Mouse (Mus musculus) myocyte (in vitro differentiated cells): ENCODE measurements around the gene Ccdc190. TPM values are rescaled to one million over a fixed set of nuclear protein-coding genes. Genes with fewer than 3 reads are reported as not detected.

Experiments
- H3K27me3 ChIP-seq: one replicate; pipeline ENCODE4 v1.6.1; 2011; ENCODE audit not compliant: control insufficient read depth, insufficient read depth, insufficient read length
- H3K36me3 ChIP-seq: one replicate; pipeline ENCODE4 v1.6.1; 2011; ENCODE audit not compliant: control insufficient read depth, insufficient read depth
- H3K4me2 ChIP-seq: one replicate; pipeline ENCODE4 v1.6.1; 2011; ENCODE audit warnings: low read depth, control low read depth
- H3K4me3 ChIP-seq: one replicate; pipeline ENCODE4 v1.5.1; 2011; ENCODE audit warnings: mild to moderate bottlenecking, control low read depth, moderate library complexity
- H3K79me2 ChIP-seq: one replicate; pipeline ENCODE4 v1.6.1; 2011; ENCODE audit not compliant: control insufficient read depth, insufficient read depth
- H3ac ChIP-seq: one replicate; pipeline ENCODE4 v1.6.1; 2011; ENCODE audit not compliant: control insufficient read depth, insufficient read length
- CEBPB ChIP-seq: IDR thresholded peaks from 2 replicates; pipeline ENCODE4 v1.6.1; 2011; ENCODE audit warnings: mild to moderate bottlenecking, moderate library complexity; ENCODE audit not compliant: poor library complexity, insufficient read depth, severe bottlenecking
- E2F4 ChIP-seq: IDR thresholded peaks from one replicate; pipeline ENCODE4 v1.6.1; 2011; ENCODE audit warnings: mild to moderate bottlenecking, control low read depth, moderate library complexity; ENCODE audit not compliant: insufficient read depth
- MYOD1 ChIP-seq, 3 experiments: IDR thresholded peaks; one replicate each; pipeline ENCODE4 v1.6.1; 2011; ENCODE audit warnings: control low read depth in 2 of 3, low read depth in 2 of 3, mild to moderate bottlenecking in 2 of 3, moderate library complexity in 1 of 3; ENCODE audit not compliant: insufficient read length in 2 of 3, control insufficient read depth in 1 of 3
- MYOG ChIP-seq, 3 experiments: IDR thresholded peaks; one replicate each; pipeline ENCODE4 v1.6.1; 2011; ENCODE audit warnings: control low read depth in 2 of 3, low read depth in 2 of 3, mild to moderate bottlenecking in 2 of 3; ENCODE audit not compliant: insufficient read length in 2 of 3, control insufficient read depth in 1 of 3, insufficient read depth in 1 of 3
- POLR2A ChIP-seq: IDR thresholded peaks from one replicate; pipeline ENCODE4 v1.6.1; 2011; ENCODE audit warnings: low read depth, mild to moderate bottlenecking, control low read depth, moderate library complexity; ENCODE audit not compliant: insufficient read length
- POLR2AphosphoS2 ChIP-seq: IDR thresholded peaks from one replicate; pipeline ENCODE4 v1.6.1; 2011; ENCODE audit warnings: low read depth, control low read depth; ENCODE audit not compliant: insufficient read length
- REST ChIP-seq: IDR thresholded peaks from one replicate; pipeline ENCODE4 v1.6.1; 2011; ENCODE audit warnings: mild to moderate bottlenecking, control low read depth, moderate library complexity; ENCODE audit not compliant: insufficient read depth, insufficient read length
- SRF ChIP-seq: IDR thresholded peaks from one replicate; pipeline ENCODE4 v1.6.1; 2011; ENCODE audit warnings: low read depth; ENCODE audit not compliant: control insufficient read depth, insufficient read length
- TCF12 ChIP-seq: IDR thresholded peaks from one replicate; pipeline ENCODE4 v1.6.1; 2011; ENCODE audit warnings: mild to moderate bottlenecking, control low read depth; ENCODE audit not compliant: poor library complexity, insufficient read depth, severe bottlenecking
- TCF3 ChIP-seq: IDR thresholded peaks from one replicate; pipeline ENCODE4 v1.6.1; 2011; ENCODE audit warnings: low read depth, control low read depth; ENCODE audit not compliant: insufficient read length
- USF1 ChIP-seq: IDR thresholded peaks from one replicate; pipeline ENCODE4 v1.6.1; 2011; ENCODE audit warnings: low read depth, mild to moderate bottlenecking, control low read depth, moderate library complexity
- polyA plus RNA-seq: library from polyadenylated mRNA; unstranded; fragments of >200 nt; fragmentation: generic; extraction: Trizol; gene quantifications from one replicate; pipeline ENCODE4 v1.2.1, GENCODE M21; 2012; ENCODE audit warnings: missing spikeins

The Ccdc190 gene
- polyA plus RNA-seq, 1 experiment, result not detected

GRCm38 (mm10) chr1:169917115-169917796 is 11.2 kb upstream of the Ccdc190 start:
- Histone ChIP-seq H3ac (no peak overlapping the region), H3K4me3 (no peak overlapping the region), H3K79me2 (no peaks in the 10 kb centered on the region), H3K4me2 (no peak overlapping the region), H3K27me3 (no peaks in the 10 kb centered on the region), H3K36me3 (no peaks in the 10 kb centered on the region)
- TF ChIP-seq CEBPB, result no peak
- no peak for TF ChIP-seq REST
- TF ChIP-seq POLR2A, result no peak
- no peak for TF ChIP-seq SRF
- no peak for TF ChIP-seq TCF3
- no peak for TF ChIP-seq USF1
- no peak for TF ChIP-seq MYOD1 (IDR thresholded peaks at IDR 0.05; ENCODE audit: control insufficient read depth in 1 of 3, insufficient read length in 2 of 3, low read depth in 2 of 3)
- TF ChIP-seq MYOG (IDR thresholded peaks at IDR 0.05; ENCODE audit: control insufficient read depth in 1 of 3, insufficient read depth in 1 of 3, insufficient read length in 2 of 3, low read depth in 2 of 3), result no peak
- TF ChIP-seq E2F4, result no peak

- Histone ChIP-seq H3K4me2 (no peak overlapping the region), H3K36me3 (no peaks in the 10 kb centered on the region), H3K27me3 (no peaks in the 10 kb centered on the region), H3K4me3 (no peak overlapping the region), H3ac (no peak overlapping the region), H3K79me2 (no peaks in the 10 kb centered on the region)
- TF ChIP-seq USF1 (no peak), SRF (no peak), E2F4 (no peak), REST (no peak), POLR2A (no peak), TCF3 (no peak)
These were observed 10.4 kb upstream of the Ccdc190 start for GRCm38 (mm10) chr1:169917998-169918397.

- Histone ChIP-seq H3ac (no peak overlapping the region), H3K27me3 (no peaks in the 10 kb centered on the region), H3K36me3 (no peaks in the 10 kb centered on the region), H3K79me2 (no peaks in the 10 kb centered on the region), H3K4me3 (no peak overlapping the region), H3K4me2 (peak overlapping the region; percentile 70)
- TF ChIP-seq CEBPB (no peak), TCF12 (no peak), POLR2AphosphoS2 (no peak), USF1 (no peak), E2F4 (no peak), POLR2A (no peak)
These were observed 9.2 kb upstream of the Ccdc190 start for GRCm38 (mm10) chr1:169919211-169919610.

GRCm38 (mm10) chr1:169921710-169922211 is 6.7 kb upstream of the Ccdc190 start:
- no peaks in the 10 kb centered on the region for H3K79me2 ChIP-seq
- no peak overlapping the region for H3K4me3 ChIP-seq
- H3ac ChIP-seq, result no peak overlapping the region
- H3K36me3 ChIP-seq, result no peaks in the 10 kb centered on the region
- no peak overlapping the region for H3K4me2 ChIP-seq
- TF ChIP-seq SRF (no peak), CEBPB (no peak), MYOG (IDR thresholded peaks at IDR 0.05; ENCODE audit: control insufficient read depth in 1 of 3, insufficient read depth in 1 of 3, insufficient read length in 2 of 3, low read depth in 2 of 3) (no peak), MYOD1 (IDR thresholded peaks at IDR 0.05; ENCODE audit: control insufficient read depth in 1 of 3, insufficient read length in 2 of 3, low read depth in 2 of 3) (no peak), TCF12 (no peak), POLR2AphosphoS2 (no peak), POLR2A (no peak), REST (no peak)
- H3K27me3 ChIP-seq, result no peaks in the 10 kb centered on the region

- H3K79me2 ChIP-seq, result no peaks in the 10 kb centered on the region
These were observed 3.9 kb upstream of the Ccdc190 start for GRCm38 (mm10) chr1:169924567-169924966.

More at GRCm38 (mm10) chr1:169924567-169924966, 3.9 kb upstream of the Ccdc190 start:
- no peak for TF ChIP-seq CEBPB
- TF ChIP-seq USF1, result no peak
- TF ChIP-seq E2F4, result no peak
- TF ChIP-seq POLR2AphosphoS2, result no peak
- H3ac ChIP-seq, result no peak overlapping the region
- no peak overlapping the region for H3K4me2 ChIP-seq
- H3K36me3 ChIP-seq, result no peaks in the 10 kb centered on the region
- no peak overlapping the region for H3K4me3 ChIP-seq
- H3K27me3 ChIP-seq, result no peaks in the 10 kb centered on the region
